Mouse (Mus musculus) lung, adult 2 months (tissue): ENCODE results near the gene Il1f8. TPM values are rescaled to one million over a fixed set of nuclear protein-coding genes. Genes with fewer than 3 reads are reported as not detected.
"Not testable (repeated sequence)": the region's sequence is repeated elsewhere in the genome, so short reads cannot be mapped to it uniquely, and the experiment has no call there.

Source experiments
- DNase-seq: peaks from one replicate; pipeline ENCODE4 v3.0.0; 2022
- H3K4me1 ChIP-seq: fragments of 200-500 bp; 2 replicates; pipeline ENCODE4 v1.6.1; 2011; ENCODE audit warnings: low read length; ENCODE audit not compliant: control insufficient read depth, insufficient read depth
- H3K4me3 ChIP-seq: fragments of 200-500 bp; replicated peaks from 2 replicates; pipeline ENCODE3; 2011; ENCODE audit warnings: low read depth, mild to moderate bottlenecking, control low read depth, low read length; ENCODE audit errors: extremely low read depth
- CTCF ChIP-seq: fragments of 200-500 bp; IDR thresholded peaks from 2 replicates; pipeline ENCODE4 v1.5.1; 2011; ENCODE audit warnings: mild to moderate bottlenecking, low read length, control low read depth; ENCODE audit not compliant: insufficient read depth
- POLR2A ChIP-seq: fragments of 200-500 bp; IDR thresholded peaks from 2 replicates; pipeline ENCODE4 v1.6.1; 2011; ENCODE audit warnings: low read depth, mild to moderate bottlenecking, control low read depth, low read length, borderline replicate concordance; ENCODE audit errors: extremely low read depth
- WGBS: fragments of 180-500 bp; shearing (Covaris S2); methylation state at CpG from one replicate; pipeline ENCODE4 v1.1.7; 2018; 5-methylcytosine and 5-hydroxymethylcytosine counted together
- polyA plus RNA-seq: library from polyadenylated mRNA; depleted of rRNA; stranded (reverse); fragments of >200 nt; gene quantifications from 2 replicates; pipeline ENCODE4 v1.2.3, GENCODE M21; 2012; rRNA removed

Gene Il1f8
- polyA plus RNA-seq: 3.8 TPM in 1 of 2 replicates, not detected in the other

DNA sequence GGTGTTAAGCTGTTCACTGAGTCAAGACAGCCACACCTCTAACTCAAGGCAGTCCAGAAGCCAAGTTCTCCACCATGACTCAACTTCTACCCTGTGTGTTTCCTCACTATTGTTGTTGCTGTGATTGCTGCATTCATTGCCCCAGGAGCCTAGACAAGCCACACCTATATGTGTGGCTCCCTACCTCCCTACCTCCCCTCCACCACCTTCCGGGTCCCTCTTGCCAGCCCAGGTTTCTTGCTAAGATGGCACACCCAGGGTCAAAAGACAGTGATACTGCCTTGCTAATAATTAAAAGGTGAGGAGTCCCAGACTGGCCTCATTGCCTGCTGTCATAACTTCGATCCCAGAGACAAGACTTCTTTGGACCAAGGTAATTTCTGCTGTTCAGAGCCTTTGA is at the start of gene Il1f8:
Gene Il1f8, plus strand, starts transcription at position 301 of the 400 bp plus-strand sequence.
- TF ChIP-seq CTCF: no peak
- no peak for TF ChIP-seq POLR2A
- Histone ChIP-seq H3K4me1 (no peaks in the 10 kb centered on the region), H3K4me3 (no peak within 1 kb of the TSS)
- DNase-seq: no peak
- WGBS: 70% methylated on average over 2 of the region's 2 CpGs

DNA sequence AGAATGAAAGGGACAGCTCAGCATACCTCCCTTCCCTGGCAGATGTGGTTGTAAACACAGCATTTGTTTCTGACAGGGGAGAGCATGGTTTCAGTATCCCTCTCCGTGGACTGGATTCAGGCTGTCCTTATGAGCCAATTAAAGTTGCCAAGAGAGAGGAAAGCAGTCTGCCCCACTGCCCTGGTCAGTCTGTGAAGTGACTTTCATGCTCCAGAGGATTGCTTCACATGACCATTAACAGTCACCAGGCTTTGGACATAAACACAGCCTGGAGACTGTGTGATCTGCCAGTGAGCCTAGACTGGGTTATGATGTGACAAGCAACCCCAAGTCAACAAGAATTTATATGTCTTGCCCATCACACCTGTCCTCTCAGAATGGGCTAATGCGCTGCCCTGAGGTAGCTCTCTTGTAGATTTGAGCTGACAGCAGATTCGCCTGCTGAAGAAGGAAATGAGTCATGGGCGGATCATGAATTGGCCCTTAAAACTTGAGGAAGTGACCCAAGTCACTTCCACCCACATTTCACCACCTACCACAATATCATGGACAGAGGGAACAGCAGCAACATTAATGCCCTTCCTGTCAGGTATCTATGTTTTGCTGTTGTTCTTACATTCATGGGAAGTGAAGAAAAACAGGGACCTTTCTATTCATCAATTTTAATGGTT is 49.2 kb upstream of the Il1f8 start:
- DNase-seq: no peak
- 52% methylated on average over 4 of the region's 4 CpGs for whole genome bisulfite sequencing
- TF ChIP-seq CTCF: no peak
- TF ChIP-seq POLR2A: no peak
- no peak overlapping the region for H3K4me3 ChIP-seq
- no peaks in the 10 kb centered on the region for H3K4me1 ChIP-seq

DNA sequence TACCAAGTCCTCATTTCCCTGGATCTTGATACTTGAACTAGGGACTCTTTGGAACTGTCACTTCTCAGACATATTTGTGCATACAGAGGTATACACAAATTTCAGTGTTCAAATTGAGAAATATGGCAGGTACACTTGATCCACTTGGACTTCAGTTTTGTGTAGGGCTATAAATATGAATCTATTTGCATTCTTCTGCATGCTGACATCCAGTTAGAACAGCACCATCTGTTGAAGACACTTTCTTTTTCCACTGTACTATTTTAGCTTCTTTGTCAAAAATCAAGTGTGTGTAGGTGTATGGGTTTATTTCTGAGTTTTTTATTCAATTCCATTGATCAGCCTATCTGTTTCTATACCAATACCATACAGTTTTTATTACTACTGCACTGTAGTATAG is 43.9 kb upstream of the Il1f8 start:
- no peak overlapping the region for H3K4me3 ChIP-seq
- no peak for DNase-seq
- no peaks in the 10 kb centered on the region for H3K4me1 ChIP-seq
- no peak for TF ChIP-seq CTCF
- no peak for TF ChIP-seq POLR2A

DNA sequence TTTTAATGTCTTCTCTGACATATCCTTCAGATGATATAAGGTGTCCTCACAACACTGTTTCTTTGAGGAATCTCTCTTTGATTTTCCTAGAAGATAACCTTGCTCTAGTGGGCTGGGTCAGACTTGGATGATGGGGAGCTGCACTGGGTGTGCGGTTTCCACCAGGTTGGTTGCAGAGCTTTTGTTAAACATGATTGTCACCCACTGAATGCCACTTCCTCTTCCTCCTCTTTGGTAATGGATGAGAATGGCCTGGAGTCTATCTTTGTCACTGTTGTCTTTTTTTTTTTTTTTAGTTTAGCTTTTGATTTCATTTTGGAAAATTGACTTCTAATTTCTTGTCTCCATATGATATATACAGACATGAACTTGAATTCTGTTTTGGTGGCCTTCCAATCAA is 18.6 kb upstream of the Il1f8 start:
- no peak overlapping the region for H3K4me3 ChIP-seq
- no peaks in the 10 kb centered on the region for H3K4me1 ChIP-seq
- no peak for DNase-seq
- WGBS: 66% methylated on average over 1 of the region's 1 CpGs
- TF ChIP-seq POLR2A (no peak), CTCF (no peak)

DNA sequence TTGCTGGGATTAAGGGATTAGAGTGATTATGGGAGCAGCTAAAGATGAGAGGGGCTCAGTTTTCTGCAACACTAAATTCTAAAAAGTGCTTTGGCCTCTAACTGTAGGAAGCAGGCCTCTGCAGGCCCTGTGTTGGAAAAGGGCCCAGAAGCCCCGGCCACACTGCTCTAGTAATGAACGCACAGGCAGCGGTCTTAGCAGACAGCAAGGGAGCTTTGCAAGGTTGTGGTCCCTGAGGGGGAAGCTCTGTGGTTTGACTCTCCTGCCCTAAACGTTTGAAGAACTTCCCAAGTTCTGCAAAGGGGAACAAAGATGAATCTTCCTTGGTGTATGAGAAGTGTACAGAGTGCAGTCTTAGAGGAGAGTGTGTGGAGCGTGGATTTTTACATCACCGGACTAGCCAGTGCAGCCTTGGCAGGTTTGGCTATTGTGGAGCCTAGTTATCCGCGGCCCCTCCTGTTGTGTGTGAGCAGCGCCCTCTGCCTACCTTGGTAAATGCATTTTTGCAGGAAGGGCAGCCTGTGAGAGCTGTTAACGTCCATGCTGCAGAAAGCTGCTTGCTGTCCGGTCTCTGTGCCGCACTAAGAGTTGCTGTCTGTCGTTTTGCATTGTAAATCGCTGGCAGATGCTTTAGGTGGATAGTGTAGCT is 28.8 kb downstream of the Il1f8 start:
- not testable (repeated sequence) for H3K4me1 ChIP-seq, H3K4me3 ChIP-seq
- peak; percentile 19 for DNase-seq
- 13% methylated on average over 14 of the region's 14 CpGs for WGBS
- peak; percentile 35; the same call in 1 of the 2 replicates for TF ChIP-seq CTCF

DNA sequence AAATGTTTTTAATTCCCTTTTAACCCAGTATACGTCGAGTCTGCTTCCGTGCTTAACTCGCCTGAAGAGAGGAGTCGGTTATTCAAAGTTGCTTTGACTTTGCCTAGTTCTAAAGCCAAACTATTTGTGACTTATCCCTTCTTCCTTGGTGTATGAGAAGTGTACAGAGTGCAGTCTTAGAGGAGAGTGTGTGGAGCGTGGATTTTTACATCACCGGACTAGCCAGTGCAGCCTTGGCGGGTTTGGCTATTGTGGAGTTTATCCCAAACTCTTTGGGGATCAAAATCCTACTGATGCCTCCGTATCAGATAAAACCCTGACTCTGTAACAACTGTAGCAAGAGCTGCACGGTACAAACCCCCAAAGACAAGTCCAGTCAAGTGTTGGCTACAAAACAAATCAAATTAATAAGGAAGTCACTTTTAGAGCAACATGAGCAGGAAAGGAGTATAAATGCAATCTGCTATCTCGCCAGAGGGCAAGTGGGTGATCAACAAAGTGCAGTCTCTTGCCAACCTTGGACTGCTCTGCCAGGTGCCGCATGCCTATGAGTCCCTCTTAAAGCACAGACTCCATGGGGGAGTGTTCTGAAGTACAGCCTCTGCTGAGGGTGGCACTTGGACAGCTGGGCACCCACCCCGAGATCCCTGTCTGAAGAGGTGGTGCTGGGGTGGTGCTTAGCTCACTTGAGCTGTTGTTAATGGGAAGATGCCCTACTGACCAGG is 29.6 kb downstream of the Il1f8 start:
- H3K4me3 ChIP-seq, DNase-seq, H3K4me1 ChIP-seq: not testable (repeated sequence)
- WGBS: 46% methylated on average over 13 of the region's 13 CpGs

DNA sequence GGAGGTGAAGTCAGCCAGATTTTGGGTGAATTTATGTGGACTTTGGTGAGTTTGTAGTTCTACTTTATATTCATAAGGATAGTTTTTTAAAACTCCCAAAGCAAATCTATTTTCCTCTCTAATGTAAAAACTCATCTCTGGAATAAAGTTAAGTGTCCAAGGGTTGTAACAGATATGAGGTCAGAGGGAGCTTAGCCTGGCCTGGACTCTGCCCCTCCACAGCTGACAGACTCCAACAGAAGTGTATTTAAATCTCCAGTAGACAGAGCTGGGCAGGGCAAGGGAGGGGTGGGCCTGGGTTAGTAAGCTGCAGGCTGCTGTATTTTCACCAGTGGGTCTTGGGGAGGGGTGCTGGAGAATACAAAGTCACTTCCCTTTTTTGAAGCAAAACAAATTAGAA is 31.1 kb downstream of the Il1f8 start:
- not testable (repeated sequence) for H3K4me3 ChIP-seq, DNase-seq, H3K4me1 ChIP-seq

DNA sequence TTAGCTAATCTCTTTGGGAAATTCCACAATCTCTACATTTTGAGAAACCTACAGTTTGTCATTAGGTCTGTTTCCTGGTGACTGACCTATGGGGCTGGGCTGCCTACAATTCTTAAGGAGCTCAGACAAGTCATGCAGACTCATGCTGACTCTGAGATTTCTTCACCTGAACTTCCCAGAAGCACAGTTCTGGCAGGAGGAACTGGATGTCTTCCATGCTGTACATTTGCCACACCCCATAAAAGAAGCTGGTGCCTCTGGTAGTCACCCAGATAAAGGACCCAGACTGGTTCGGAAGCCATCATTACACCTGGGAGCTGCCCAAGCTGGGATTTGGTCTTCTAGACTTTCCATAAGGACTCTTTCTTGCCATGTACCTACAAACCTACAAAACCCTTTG is 33.2 kb downstream of the Il1f8 start, which contains the start of gene Il1f9:
Gene Il1f9, plus strand, starts transcription at position 301 of the 400 bp plus-strand sequence.
- WGBS: 84% methylated on average over 1 of the region's 1 CpGs
- TF ChIP-seq POLR2A (no peak), CTCF (no peak)
- no peak for DNase-seq
- no peak within 1 kb of the TSS for H3K4me3 ChIP-seq
- H3K4me1 ChIP-seq: no peaks in the 10 kb centered on the region

DNA sequence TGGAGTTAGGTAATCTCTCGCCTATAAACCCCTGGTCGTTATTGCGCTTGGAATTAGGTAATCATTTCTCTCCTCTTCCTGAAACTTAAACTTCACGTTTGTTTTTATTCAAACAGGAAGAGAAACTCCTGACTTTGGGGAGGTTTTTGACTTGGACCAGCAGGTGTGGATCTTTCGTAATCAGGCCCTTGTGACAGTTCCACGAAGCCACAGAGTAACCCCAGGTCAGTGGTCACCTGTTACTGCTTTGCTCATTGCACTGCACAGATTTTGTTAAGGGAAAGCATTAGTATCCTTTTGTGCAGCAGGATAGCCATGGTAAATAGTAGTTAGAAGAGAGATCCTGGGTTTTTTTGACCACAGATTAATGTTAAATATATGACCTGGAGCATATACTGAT is 34.6 kb downstream of the Il1f8 start:
- no peak for DNase-seq
- WGBS: 49% methylated on average over 6 of the region's 6 CpGs
- no peaks in the 10 kb centered on the region for H3K4me1 ChIP-seq
- TF ChIP-seq CTCF: no peak
- TF ChIP-seq POLR2A: no peak
- H3K4me3 ChIP-seq: no peak overlapping the region

DNA sequence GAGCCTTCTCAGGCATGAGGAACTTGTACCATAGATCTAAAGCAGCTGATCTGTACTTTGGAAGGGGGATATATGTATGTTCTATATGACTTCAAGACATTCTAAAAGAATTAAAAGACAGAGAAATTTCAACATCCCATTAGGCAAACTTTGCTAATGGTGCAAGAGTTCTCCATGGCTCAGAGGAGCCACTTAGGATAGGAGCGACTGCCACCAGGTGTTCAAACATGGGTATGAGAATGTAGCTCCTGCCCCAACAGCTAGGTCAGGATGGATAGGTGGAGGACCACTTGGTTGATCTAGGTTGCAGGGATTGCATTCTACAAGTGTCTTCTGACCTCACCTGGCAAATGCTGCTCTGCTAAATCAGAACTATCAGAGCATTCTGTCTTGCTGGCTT is 35.2 kb downstream of the Il1f8 start:
- Histone ChIP-seq H3K4me3 (no peak overlapping the region), H3K4me1 (no peaks in the 10 kb centered on the region)
- 56% methylated on average over 1 of the region's 1 CpGs for WGBS
- no peak for DNase-seq
- TF ChIP-seq CTCF (0 out of 2 replicates have a peak, but pooled peaks have one; percentile 9), POLR2A (no peak)

Other genes starting within 250 kb of the Il1f8 start
- 1.4 and 2.8 TPM in 2 replicates for gene Hnmt, start 103.8 kb upstream of the Il1f8 start, polyA plus RNA-seq
- gene Tbpl2, start 56.6 kb upstream of the Il1f8 start, polyA plus RNA-seq: not detected in 2 replicates
- 0.46 and 4.0 TPM in 2 replicates for gene Il1f9, start 33.3 kb downstream of the Il1f8 start, polyA plus RNA-seq
- 7.4 TPM in 1 of 2 replicates, not detected in the other for gene Il1f6, start 62.3 kb downstream of the Il1f8 start, polyA plus RNA-seq
- gene Il1f5, start 123.8 kb downstream of the Il1f8 start, polyA plus RNA-seq: 7.1 TPM in 1 of 2 replicates, not detected in the other
- gene Il1f10, start 138.0 kb downstream of the Il1f8 start, polyA plus RNA-seq: not detected in 2 replicates
- gene Il1rn, start 183.7 kb downstream of the Il1f8 start, polyA plus RNA-seq: 4.7 and 14.0 TPM in 2 replicates
- gene Psd4, start 214.4 kb downstream of the Il1f8 start, polyA plus RNA-seq: 7.8 and 12.3 TPM in 2 replicates